Mouse (Mus musculus) kidney, adult 2 months (tissue): ENCODE results near the gene Grk3.

Experiments used
- CTCF ChIP-seq: fragments of 200-500 bp; conservative IDR thresholded peaks from 2 replicates; pipeline ENCODE4 v1.5.1; 2011; ENCODE audit warnings: low read depth, mild to moderate bottlenecking, control low read depth, low read length, moderate library complexity, mixed read lengths; ENCODE audit not compliant: insufficient read depth, insufficient read length
- POLR2A ChIP-seq: fragments of 200-500 bp; IDR thresholded peaks from one replicate; pipeline ENCODE4 v1.6.1; 2011; ENCODE audit warnings: low read depth, low read length, control low read depth

DNA sequence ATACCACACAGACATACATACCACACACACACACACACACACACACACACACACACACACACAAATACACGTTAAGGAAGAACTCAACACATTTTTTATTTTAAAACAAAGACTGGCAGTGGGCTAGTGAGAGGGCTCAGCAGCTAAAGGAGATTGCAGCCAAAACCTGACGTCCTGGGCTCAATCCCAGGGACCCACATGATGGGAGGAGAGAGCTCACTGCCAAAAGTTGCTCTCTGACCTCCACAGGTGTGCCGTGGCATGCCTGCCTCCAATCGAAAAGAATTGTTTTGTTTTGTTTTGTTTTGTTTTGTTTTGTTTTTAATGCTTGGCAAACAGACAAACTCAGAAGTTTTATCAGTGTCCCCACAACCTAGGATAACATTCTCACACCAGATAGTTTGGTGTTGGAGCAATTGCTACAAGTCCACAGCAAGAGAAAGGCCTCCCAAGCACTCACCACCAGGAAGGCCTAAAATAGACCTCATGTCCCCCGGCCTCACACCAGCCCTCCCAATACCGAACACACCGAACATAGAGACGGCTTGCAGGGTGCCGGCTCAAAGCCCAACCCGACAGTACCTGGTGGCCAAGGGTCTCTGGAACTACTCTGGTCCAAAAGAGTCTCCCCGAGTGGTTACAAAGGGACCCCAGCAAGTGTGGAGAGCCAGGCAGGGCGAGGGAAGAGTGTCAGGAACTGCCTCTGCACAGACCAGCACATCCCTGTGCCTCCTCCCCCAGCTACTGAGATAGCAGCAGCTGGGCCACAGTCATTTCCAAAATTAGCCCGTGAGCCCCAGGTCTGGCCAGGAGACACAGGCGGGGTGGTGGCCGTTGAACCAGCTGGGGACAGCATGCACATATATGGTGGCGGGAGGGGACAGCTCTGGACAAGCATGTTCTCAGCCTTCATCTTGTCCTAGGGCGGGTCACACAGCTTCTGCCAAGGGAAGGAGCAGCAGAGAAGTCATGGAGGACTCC lies 119.6 kb downstream of the Grk3 start, which contains the start of gene Myo18b:
- TF ChIP-seq CTCF = no peak
- TF ChIP-seq POLR2A = no peak
